Mouse (Mus musculus): ENCODE results near the gene Simc1. TPM values are rescaled to one million over a fixed set of nuclear protein-coding genes. Genes with fewer than 3 reads are reported as not detected.

Simc1 gene
- polyA plus RNA-seq, 1 experiment from 2014 or later: 5.1 TPM

DNA sequence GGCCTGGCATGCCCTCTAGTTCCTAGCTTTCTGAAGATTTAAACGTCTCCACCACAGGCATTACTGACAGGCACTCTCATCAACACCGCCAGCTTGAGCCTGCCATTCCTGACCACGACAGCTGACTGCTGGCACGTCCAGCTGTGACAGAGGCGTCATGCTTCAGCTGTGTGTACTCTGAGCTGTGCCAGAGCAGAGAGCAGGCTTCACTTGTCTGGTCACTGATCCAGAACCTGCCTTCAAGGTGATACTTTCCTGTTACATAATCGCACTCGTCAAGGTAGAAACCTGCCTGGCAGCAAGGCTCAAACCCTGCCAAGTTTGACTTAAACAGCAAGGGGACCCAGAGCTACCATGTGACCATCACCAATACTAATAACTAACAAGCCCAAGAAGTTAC is 59.0 kb downstream of the Simc1 start:
- no peak overlapping the region for H3K27ac ChIP-seq (ENCODE audit: low read length)
- ATAC-seq: no peak
- H3K36me3 ChIP-seq (ENCODE audit: control insufficient read depth, insufficient read depth, low read length): peaks cover 26% of the 10 kb centered on the region
- H3K4me3 ChIP-seq (ENCODE audit: low read length): no peak overlapping the region
- H3K27me3 ChIP-seq (replicated peaks; ENCODE audit: control insufficient read depth, insufficient read depth, low read length): no peaks in the 10 kb centered on the region
- H3K4me1 ChIP-seq (ENCODE audit: control insufficient read depth, insufficient read depth, low read length): peaks cover 7% of the 10 kb centered on the region
- H3K9me3 ChIP-seq (ENCODE audit: control insufficient read depth, low read length): no peaks in the 10 kb centered on the region
- no peak overlapping the region for H3K4me2 ChIP-seq (ENCODE audit: low read depth, low read length)
- WGBS: 82% methylated on average over 7 of the region's 7 CpGs
- no peak overlapping the region for H3K9ac ChIP-seq (ENCODE audit: low read depth, low read length)

DNA sequence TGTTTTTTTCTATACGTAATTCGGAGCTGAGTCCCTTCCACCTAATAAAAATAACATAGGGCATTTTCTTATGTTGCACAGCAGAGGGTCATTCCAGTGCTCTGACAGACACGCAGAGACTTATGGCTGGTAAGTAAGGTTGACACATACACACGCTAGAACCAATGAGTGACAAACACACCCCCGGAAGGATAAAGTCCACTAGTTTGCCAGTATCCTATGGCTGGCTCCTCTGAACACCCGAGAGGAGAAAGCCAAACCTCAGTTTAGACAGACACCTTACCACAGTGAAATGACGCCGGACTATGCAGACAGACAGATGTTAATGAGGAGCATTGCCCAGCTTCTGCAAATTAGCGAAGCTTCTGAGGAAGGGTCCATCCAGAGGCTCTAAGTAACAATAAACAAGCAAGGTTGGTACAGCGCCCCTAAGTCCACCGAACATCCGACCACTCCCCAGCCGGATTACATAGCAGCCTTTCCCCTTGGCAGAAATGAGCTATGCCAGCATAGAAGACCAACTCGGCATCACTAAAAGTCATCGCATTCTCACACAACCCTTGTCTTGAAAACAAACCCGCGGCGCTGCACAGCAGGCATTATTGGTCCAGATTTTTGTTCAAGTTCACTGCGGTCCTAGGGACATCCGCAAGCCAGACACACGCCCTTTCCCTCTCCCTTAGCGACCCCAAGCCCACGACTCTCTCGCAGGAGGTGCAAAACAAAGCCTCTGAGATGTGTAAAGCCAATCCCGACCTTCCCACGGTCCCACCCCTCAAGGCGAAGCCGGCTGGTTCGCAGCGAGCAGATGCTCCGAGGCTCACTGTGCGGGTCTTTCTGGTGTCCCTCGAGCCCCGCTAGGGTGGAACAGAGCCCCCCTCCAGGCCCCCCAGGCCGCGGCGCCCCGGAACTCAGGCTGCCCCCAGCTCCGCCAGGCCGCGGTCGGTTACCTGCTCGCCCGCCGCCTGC is 60.9 kb downstream of the Simc1 start:
- Histone ChIP-seq H3K9me3 (ENCODE audit: control insufficient read depth, low read length) (no peaks in the 10 kb centered on the region), H3K4me2 (ENCODE audit: low read depth, low read length) (peak overlapping the region; percentile 80), H3K9ac (ENCODE audit: low read depth, low read length) (peak overlapping the region; percentile 97), H3K27ac (ENCODE audit: low read length) (peak overlapping the region; percentile 58; the same call in 1 of the 2 replicates), H3K27me3 (replicated peaks; ENCODE audit: control insufficient read depth, insufficient read depth, low read length) (no peaks in the 10 kb centered on the region), H3K36me3 (ENCODE audit: control insufficient read depth, insufficient read depth, low read length) (peaks cover 14% of the 10 kb centered on the region; the same call in 1 of the 2 replicates), H3K4me1 (ENCODE audit: control insufficient read depth, insufficient read depth, low read length) (peaks cover 7% of the 10 kb centered on the region), H3K4me3 (ENCODE audit: low read length) (peak overlapping the region; percentile 95)
- WGBS: 9% methylated on average over 45 of the region's 45 CpGs
- ATAC-seq: peak; percentile 61

DNA sequence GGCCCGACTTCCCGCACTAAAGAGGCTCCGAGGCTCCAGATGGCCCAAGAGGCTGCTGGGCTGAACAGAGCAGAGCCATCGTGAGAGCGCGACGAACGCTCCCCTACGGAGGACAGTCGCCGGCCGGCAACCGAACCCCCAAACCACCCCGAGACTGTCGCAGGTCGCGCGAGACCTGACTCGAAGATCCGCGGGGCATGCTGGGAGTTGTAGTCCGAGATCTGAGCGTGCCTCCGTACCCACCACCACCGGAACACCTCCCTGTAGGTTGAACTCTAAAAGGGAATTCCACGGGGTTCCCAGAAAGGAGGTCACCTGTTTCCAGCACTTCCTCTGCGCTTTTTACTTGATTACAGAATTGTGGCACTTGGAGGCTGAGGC is 61.6 kb downstream of the Simc1 start, which contains the start of gene 4833439L19Rik:
Gene 4833439L19Rik, minus strand, starts transcription at position 235 of the 381 bp plus-strand sequence.
- ATAC-seq: peak; percentile 95
- peaks cover 12% of the 10 kb centered on the region; the same call in 1 of the 2 replicates for H3K36me3 ChIP-seq (ENCODE audit: control insufficient read depth, insufficient read depth, low read length)
- WGBS: under 1% methylated on average over 27 of the region's 27 CpGs
- no peaks in the 10 kb centered on the region for H3K9me3 ChIP-seq (ENCODE audit: control insufficient read depth, low read length)
- H3K27me3 ChIP-seq (replicated peaks; ENCODE audit: control insufficient read depth, insufficient read depth, low read length): no peaks in the 10 kb centered on the region
- H3K9ac ChIP-seq (ENCODE audit: low read depth, low read length): peak within 1 kb of the TSS; percentile 97
- H3K27ac ChIP-seq (ENCODE audit: low read length): peak within 1 kb of the TSS; percentile 58
- H3K4me3 ChIP-seq (ENCODE audit: low read length): peak within 1 kb of the TSS; percentile 95
- H3K4me2 ChIP-seq (ENCODE audit: low read depth, low read length): peak within 1 kb of the TSS; percentile 80
- H3K4me1 ChIP-seq (ENCODE audit: control insufficient read depth, insufficient read depth, low read length): peaks cover 7% of the 10 kb centered on the region

DNA sequence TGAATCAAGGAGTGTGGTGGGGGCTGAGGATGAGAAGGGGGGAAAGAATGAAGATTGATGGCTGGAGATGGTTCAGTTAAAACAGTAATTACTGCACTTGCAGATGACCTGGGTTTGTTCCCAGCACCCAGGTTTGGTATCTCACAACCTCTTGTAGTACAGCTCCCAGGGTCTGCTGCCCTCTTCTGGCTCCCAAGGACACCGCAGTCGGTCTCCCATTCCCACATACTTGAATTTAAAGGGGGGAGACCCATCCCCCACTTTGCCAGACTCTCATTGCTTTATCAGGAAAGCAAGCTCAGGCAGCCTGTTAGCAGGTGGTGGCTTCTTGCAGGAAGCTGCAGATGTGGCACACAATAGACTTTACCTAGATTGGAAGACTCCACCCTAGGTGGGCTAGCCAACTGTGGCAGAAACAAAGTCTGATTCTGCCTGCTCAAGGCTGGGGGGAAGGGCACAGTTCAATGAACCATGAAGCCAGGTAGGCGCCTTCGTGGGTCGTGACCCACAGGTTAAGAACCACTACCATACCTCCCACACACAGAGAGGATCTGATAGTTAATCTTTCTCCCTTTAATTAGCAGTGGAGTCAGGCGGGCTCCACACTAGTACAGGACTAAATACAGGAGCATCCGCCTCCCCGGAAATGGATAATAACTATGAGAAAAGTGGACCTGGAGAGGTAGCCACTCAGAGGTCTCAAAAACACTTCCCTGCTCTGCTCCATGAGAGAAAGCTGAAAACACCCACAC is 62.2 kb downstream of the Simc1 start:
- Histone ChIP-seq H3K4me2 (ENCODE audit: low read depth, low read length) (peak overlapping the region; percentile 78), H3K9me3 (ENCODE audit: control insufficient read depth, low read length) (no peaks in the 10 kb centered on the region), H3K4me3 (ENCODE audit: low read length) (peak overlapping the region; percentile 95), H3K36me3 (ENCODE audit: control insufficient read depth, insufficient read depth, low read length) (peaks cover 6% of the 10 kb centered on the region; the same call in 1 of the 2 replicates), H3K27ac (ENCODE audit: low read length) (peak overlapping the region; percentile 53), H3K4me1 (ENCODE audit: control insufficient read depth, insufficient read depth, low read length) (peaks cover 7% of the 10 kb centered on the region), H3K9ac (ENCODE audit: low read depth, low read length) (0 out of 2 replicates have a peak overlapping the region, but pooled peaks have one; percentile 31), H3K27me3 (replicated peaks; ENCODE audit: control insufficient read depth, insufficient read depth, low read length) (no peaks in the 10 kb centered on the region)
- peak; percentile 63 for ATAC-seq
- WGBS: 43% methylated on average over 8 of the region's 8 CpGs

DNA sequence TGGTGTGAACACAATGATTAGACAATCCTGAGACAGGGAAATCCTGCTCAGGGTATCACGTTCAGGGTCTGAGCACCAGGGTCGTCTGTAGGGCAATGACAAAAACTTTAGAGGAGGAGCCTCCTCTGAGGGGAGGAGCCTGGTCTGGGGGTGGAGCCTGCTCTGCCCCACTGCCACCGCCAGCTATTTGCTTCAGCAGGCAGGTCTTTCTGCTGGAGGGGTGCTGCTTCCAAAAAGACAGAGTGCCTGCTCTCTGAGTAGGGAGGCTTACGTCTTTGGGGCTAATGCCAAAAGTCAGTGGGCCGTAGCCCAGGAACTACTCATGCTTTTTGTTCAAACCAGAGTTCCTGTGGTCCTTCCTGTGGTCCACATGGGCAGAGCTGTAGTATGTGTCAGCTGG is 64.8 kb downstream of the Simc1 start:
- H3K27me3 ChIP-seq (replicated peaks; ENCODE audit: control insufficient read depth, insufficient read depth, low read length): no peaks in the 10 kb centered on the region
- H3K4me3 ChIP-seq (ENCODE audit: low read length): no peak overlapping the region
- no peaks in the 10 kb centered on the region for H3K36me3 ChIP-seq (ENCODE audit: control insufficient read depth, insufficient read depth, low read length)
- no peak overlapping the region for H3K9ac ChIP-seq (ENCODE audit: low read depth, low read length)
- H3K27ac ChIP-seq (ENCODE audit: low read length): no peak overlapping the region
- H3K4me2 ChIP-seq (ENCODE audit: low read depth, low read length): no peak overlapping the region
- ATAC-seq: no peak
- peaks cover 7% of the 10 kb centered on the region for H3K4me1 ChIP-seq (ENCODE audit: control insufficient read depth, insufficient read depth, low read length)
- WGBS: 55% methylated on average over 5 of the region's 5 CpGs
- H3K9me3 ChIP-seq (ENCODE audit: control insufficient read depth, low read length): no peaks in the 10 kb centered on the region

DNA sequence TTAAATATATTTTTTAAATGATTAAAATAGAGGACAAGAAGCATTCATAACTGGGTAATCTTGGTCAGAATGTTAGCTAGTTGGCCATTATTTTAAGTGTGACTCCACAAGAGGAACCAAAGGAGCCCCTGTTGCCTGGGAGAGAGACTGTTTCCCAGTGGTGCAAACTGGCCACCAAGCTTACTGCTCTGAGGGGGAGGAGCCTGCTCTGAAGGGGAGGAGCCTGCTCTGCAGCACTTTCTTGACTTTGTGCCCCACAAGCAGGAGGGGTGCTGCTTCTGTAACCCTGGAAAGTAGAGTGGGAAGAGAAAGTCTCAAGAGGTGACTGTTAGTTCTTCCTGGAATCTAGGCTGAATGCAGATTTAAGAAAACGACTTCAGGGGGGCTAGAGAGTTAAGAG is 65.7 kb downstream of the Simc1 start:
- H3K4me3 ChIP-seq (ENCODE audit: low read length): no peak overlapping the region
- 41% methylated on average over 1 of the region's 1 CpGs for WGBS
- ATAC-seq: no peak

DNA sequence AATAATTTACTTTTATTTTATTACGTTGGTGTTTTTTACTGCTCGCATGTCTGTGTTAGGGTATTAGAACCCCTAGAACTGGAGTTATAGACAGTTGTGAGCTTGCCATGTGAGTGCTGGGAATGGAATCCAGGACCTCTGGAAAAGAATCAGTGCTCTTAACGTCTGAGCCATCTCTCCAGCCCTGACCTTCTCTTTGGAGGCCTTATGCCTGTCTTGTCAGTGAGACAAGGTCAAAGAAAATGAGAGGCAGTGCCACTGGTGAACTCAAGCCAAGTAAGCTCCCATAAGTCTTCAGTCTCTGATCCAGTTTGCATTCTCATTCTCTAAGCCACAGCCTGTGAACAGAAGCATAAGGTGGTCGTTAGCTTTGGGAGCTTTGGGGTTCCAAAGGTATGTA is 67.2 kb downstream of the Simc1 start:
- H3K4me2 ChIP-seq (ENCODE audit: low read depth, low read length): no peak overlapping the region
- H3K27ac ChIP-seq (ENCODE audit: low read length): no peak overlapping the region
- no peak overlapping the region for H3K9ac ChIP-seq (ENCODE audit: low read depth, low read length)
- ATAC-seq: no peak
- WGBS: 79% methylated on average over 4 of the region's 4 CpGs
- H3K9me3 ChIP-seq (ENCODE audit: control insufficient read depth, low read length): no peaks in the 10 kb centered on the region
- no peaks in the 10 kb centered on the region for H3K27me3 ChIP-seq (replicated peaks; ENCODE audit: control insufficient read depth, insufficient read depth, low read length)
- peaks cover 6% of the 10 kb centered on the region; the same call in 1 of the 2 replicates for H3K4me1 ChIP-seq (ENCODE audit: control insufficient read depth, insufficient read depth, low read length)
- no peak overlapping the region for H3K4me3 ChIP-seq (ENCODE audit: low read length)
- no peaks in the 10 kb centered on the region for H3K36me3 ChIP-seq (ENCODE audit: control insufficient read depth, insufficient read depth, low read length)

More for the DNA sequence above, 65.7 kb downstream of the Simc1 start:
- peaks cover 3% of the 10 kb centered on the region for H3K4me1 ChIP-seq (ENCODE audit: control insufficient read depth, insufficient read depth, low read length)
- no peaks in the 10 kb centered on the region for H3K9me3 ChIP-seq (ENCODE audit: control insufficient read depth, low read length)
- no peak overlapping the region for H3K27ac ChIP-seq (ENCODE audit: low read length)
- H3K4me2 ChIP-seq (ENCODE audit: low read depth, low read length): no peak overlapping the region
- no peaks in the 10 kb centered on the region for H3K36me3 ChIP-seq (ENCODE audit: control insufficient read depth, insufficient read depth, low read length)
- H3K9ac ChIP-seq (ENCODE audit: low read depth, low read length): no peak overlapping the region
- H3K27me3 ChIP-seq (replicated peaks; ENCODE audit: control insufficient read depth, insufficient read depth, low read length): no peaks in the 10 kb centered on the region

DNA sequence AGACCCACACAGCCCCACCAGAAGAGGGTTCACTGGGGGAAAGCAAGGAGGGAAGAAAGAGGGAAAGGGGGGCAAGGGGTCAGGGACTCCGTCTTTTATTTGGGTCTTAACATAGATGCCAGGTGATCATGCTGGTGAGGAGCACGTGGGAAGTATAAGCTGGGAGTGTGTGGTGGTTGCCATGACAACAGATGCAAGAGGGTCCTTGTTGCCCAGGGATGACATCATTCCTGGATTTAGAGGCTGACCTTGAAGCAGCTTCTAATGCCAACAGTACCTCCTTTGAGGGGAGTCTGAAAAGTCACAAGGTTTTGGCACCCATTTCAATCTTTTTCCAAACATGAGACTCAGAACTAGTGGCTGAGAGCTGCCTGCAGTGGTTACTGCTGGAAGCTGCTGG is 68.1 kb downstream of the Simc1 start:
- WGBS: 34% methylated on average over 2 of the region's 2 CpGs
- Histone ChIP-seq H3K27me3 (replicated peaks; ENCODE audit: control insufficient read depth, insufficient read depth, low read length) (no peaks in the 10 kb centered on the region), H3K4me1 (ENCODE audit: control insufficient read depth, insufficient read depth, low read length) (peaks cover 12% of the 10 kb centered on the region), H3K9ac (ENCODE audit: low read depth, low read length) (no peak overlapping the region), H3K27ac (ENCODE audit: low read length) (no peak overlapping the region), H3K36me3 (ENCODE audit: control insufficient read depth, insufficient read depth, low read length) (no peaks in the 10 kb centered on the region), H3K4me2 (ENCODE audit: low read depth, low read length) (no peak overlapping the region), H3K9me3 (ENCODE audit: control insufficient read depth, low read length) (no peaks in the 10 kb centered on the region), H3K4me3 (ENCODE audit: low read length) (no peak overlapping the region)
- ATAC-seq: no peak

DNA sequence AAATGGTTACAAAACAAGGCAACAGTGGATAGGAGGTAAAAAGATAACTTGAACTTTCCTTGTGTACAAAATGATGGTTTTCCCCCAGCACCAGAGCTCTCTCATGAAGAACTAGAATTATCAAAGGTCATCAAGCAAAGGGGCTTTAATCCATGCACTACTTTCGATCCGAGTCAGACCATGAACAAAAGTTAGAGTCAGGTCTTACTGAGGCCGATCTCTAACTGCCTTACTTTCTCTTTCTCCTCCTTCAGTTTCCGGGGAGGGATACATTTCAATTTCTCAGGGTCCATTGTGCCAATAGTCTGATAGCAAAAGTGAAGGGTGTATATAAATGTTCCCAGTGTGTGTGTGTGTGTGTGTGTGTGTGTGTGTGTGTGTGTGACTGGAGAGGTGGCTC is 69.0 kb downstream of the Simc1 start:
- no peaks in the 10 kb centered on the region for H3K36me3 ChIP-seq (ENCODE audit: control insufficient read depth, insufficient read depth, low read length)
- no peak for ATAC-seq
- no peak overlapping the region for H3K9ac ChIP-seq (ENCODE audit: low read depth, low read length)
- H3K4me1 ChIP-seq (ENCODE audit: control insufficient read depth, insufficient read depth, low read length): peaks cover 12% of the 10 kb centered on the region
- 77% methylated on average over 4 of the region's 4 CpGs for WGBS
- H3K4me3 ChIP-seq (ENCODE audit: low read length): no peak overlapping the region
- no peak overlapping the region for H3K27ac ChIP-seq (ENCODE audit: low read length)
- no peak overlapping the region for H3K4me2 ChIP-seq (ENCODE audit: low read depth, low read length)
- H3K27me3 ChIP-seq (replicated peaks; ENCODE audit: control insufficient read depth, insufficient read depth, low read length): no peaks in the 10 kb centered on the region
- H3K9me3 ChIP-seq (ENCODE audit: control insufficient read depth, low read length): no peaks in the 10 kb centered on the region
